Comparison of ENCODE assay signal across 17 mouse cellular contexts in genomic region chr15:4240649-4241048, GRCm38 (mm10).
"Had no signal": no experiment of that assay in that cellular context is flagged by ENCODE, and none has a peak within 500 bp of the region (broad histone marks: within the 10 kb centered on the region; RNA-seq: fewer than 3 reads in every experiment).

No protein-coding gene starts in this region.

- H3K9me3 ChIP-seq: liver, embryonic 15.5 days; megakaryocyte, embryonic 14.5 days; midbrain, embryonic 13.5 days; midbrain, embryonic 15.5 days; neural tube, embryonic 12.5 days; stomach, embryonic 15.5 days had no signal

- H3K27ac ChIP-seq: liver, embryonic 15.5 days; macrophage; midbrain, embryonic 13.5 days; midbrain, embryonic 15.5 days; neural tube, embryonic 12.5 days; stomach, embryonic 15.5 days; stomach, postnatal 0 days had no signal

- H3K4me3 ChIP-seq: liver, embryonic 15.5 days; megakaryocyte, embryonic 14.5 days; midbrain, embryonic 13.5 days; midbrain, embryonic 15.5 days; neural tube, embryonic 12.5 days; stomach, embryonic 15.5 days had no signal

- DNase-seq: liver, postnatal 0 days; lung, adult 2 months; lung, postnatal 10 days; lung, postnatal 36 days; right cerebral cortex, postnatal 25 days; thymus, adult 18-20 months; thymus, postnatal 14 days; thymus, postnatal 36 days had no signal

- H3K4me2 ChIP-seq: liver, embryonic 15.5 days; midbrain, embryonic 11.5 days; midbrain, embryonic 13.5 days; midbrain, embryonic 15.5 days; neural tube, embryonic 12.5 days; stomach, embryonic 15.5 days had no signal

- H3K27me3 ChIP-seq: liver, embryonic 15.5 days; megakaryocyte, embryonic 14.5 days; midbrain, embryonic 13.5 days; midbrain, embryonic 15.5 days; neural tube, embryonic 12.5 days; stomach, embryonic 15.5 days had no signal

- H3K4me1 ChIP-seq: liver, embryonic 15.5 days; megakaryocyte, embryonic 14.5 days; midbrain, embryonic 13.5 days; midbrain, embryonic 15.5 days; neural tube, embryonic 12.5 days; stomach, embryonic 15.5 days had no signal

- H3K9ac ChIP-seq: liver, embryonic 15.5 days; liver, postnatal 0 days; midbrain, embryonic 13.5 days; midbrain, embryonic 15.5 days; neural tube, embryonic 12.5 days; stomach, embryonic 15.5 days had no signal

- H3K36me3 ChIP-seq: liver, embryonic 15.5 days; midbrain, embryonic 13.5 days; midbrain, embryonic 15.5 days; neural tube, embryonic 12.5 days; stomach, embryonic 15.5 days had no signal

- ATAC-seq: liver, postnatal 0 days; midbrain, embryonic 13.5 days; midbrain, embryonic 15.5 days had no signal
